Mouse (Mus musculus) midbrain, embryonic 15.5 days (tissue): Measurements from ENCODE around the gene Lefty1. TPM values are rescaled to one million over a fixed set of nuclear protein-coding genes. Genes with fewer than 3 reads are reported as not detected.

Source experiments
- ATAC-seq: fragments of 200-750 bp; cut with Nextera tagmentation; replicated peaks from 2 replicates; pipeline ENCODE4 v1.8.0; 2017; ENCODE audit warnings: moderate TSS enrichment
- H3K27ac ChIP-seq: fragments of 300-500 bp; sonication (generic); 2 replicates; pipeline ENCODE4 v1.5.1; 2015; ENCODE audit warnings: mild to moderate bottlenecking, inconsistent platforms
- H3K27me3 ChIP-seq: fragments of 300-500 bp; sonication (generic); replicated peaks from 2 replicates; pipeline ENCODE4 v1.6.1; 2015; ENCODE audit warnings: inconsistent platforms
- H3K36me3 ChIP-seq: fragments of 300-500 bp; sonication (generic); replicated peaks from 2 replicates; pipeline ENCODE4 v1.6.1; 2015; ENCODE audit warnings: inconsistent platforms
- H3K4me1 ChIP-seq: fragments of 300-500 bp; sonication (generic); 2 replicates; pipeline ENCODE4 v1.6.1; 2015; ENCODE audit warnings: inconsistent platforms
- H3K4me2 ChIP-seq: fragments of 300-500 bp; sonication (generic); 2 replicates; pipeline ENCODE4 v1.6.1; 2015; ENCODE audit warnings: inconsistent platforms, mild to moderate bottlenecking, moderate library complexity
- H3K4me3 ChIP-seq: fragments of 300-500 bp; sonication (generic); 2 replicates; pipeline ENCODE4 v1.5.1; 2015; ENCODE audit warnings: mild to moderate bottlenecking, inconsistent platforms
- H3K9ac ChIP-seq: fragments of 300-500 bp; sonication (generic); 2 replicates; pipeline ENCODE4 v1.6.1; 2015; ENCODE audit warnings: mild to moderate bottlenecking, inconsistent platforms
- H3K9me3 ChIP-seq: fragments of 300-500 bp; sonication (generic); 2 replicates; pipeline ENCODE4 v1.6.1; 2016; ENCODE audit warnings: inconsistent platforms
- WGBS: fragments of 180-500 bp; shearing (Covaris S2); methylation state at CpG from one replicate; pipeline ENCODE4 v1.1.7; 2015; ENCODE audit warnings: mixed read lengths; 5-methylcytosine and 5-hydroxymethylcytosine counted together
- polyA plus RNA-seq: library from polyadenylated mRNA; unstranded; fragments of >200 nt; fragmentation: Nextera tagmentation; extraction: Ambion mirVana; gene quantifications from 2 replicates; pipeline ENCODE4 v1.2.1, GENCODE M21; 2015

Lefty1 gene
- polyA plus RNA-seq, 1 experiment from 2014 or later, result 0.22 TPM

DNA sequence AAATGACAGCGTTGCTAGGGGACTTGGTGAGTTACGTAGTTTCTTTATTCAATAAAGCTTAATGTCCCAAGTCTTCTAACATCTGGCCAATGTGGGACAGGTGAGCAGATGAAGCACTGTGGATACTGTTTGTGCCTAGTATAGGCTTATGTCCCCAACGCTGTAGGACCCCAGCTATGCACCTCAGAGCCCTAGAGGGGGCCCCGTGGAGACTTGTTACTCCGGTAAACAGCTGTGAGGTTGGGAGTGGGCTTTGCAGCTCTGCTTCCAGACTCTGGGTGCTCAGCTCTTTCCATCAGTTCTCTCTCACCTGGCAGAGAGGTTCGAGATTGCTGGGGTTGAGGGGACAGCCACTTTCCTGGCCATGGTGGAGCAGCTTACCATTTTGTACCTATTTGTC, 29.5 kb upstream of the Lefty1 start:
- 59% methylated on average over 6 of the region's 6 CpGs for WGBS
- H3K27ac ChIP-seq, result no peak overlapping the region
- peak overlapping the region; percentile 82 for H3K4me3 ChIP-seq
- H3K9ac ChIP-seq, result peak overlapping the region; percentile 37
- no peaks in the 10 kb centered on the region for H3K27me3 ChIP-seq
- H3K4me2 ChIP-seq, result peak overlapping the region; percentile 89
- H3K9me3 ChIP-seq, result no peaks in the 10 kb centered on the region
- ATAC-seq, result no peak
- peaks cover 23% of the 10 kb centered on the region for H3K4me1 ChIP-seq
- H3K36me3 ChIP-seq, result peaks cover 6% of the 10 kb centered on the region; the same call in 1 of the 2 replicates

DNA sequence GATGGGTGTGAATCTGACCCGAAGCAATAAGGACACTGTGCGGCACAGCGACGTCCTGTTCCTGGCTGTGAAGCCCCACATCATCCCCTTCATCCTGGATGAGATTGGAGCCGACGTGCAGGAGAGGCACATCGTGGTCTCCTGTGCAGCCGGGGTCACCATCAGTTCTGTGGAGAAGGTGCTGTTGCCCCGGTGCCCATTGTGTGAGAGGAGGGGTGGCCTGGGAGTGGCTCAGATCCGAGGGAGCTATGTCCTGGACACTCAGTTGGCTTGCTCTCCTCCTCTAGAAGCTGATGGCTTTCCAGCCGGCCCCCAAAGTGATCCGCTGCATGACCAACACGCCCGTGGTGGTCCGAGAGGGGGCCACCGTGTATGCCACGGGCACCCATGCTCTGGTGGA, 28.9 kb upstream of the Lefty1 start:
- no peaks in the 10 kb centered on the region for H3K27me3 ChIP-seq
- H3K9ac ChIP-seq, result no peak overlapping the region
- peaks cover 23% of the 10 kb centered on the region for H3K4me1 ChIP-seq
- ATAC-seq, result no peak
- peak overlapping the region; percentile 89 for H3K4me2 ChIP-seq
- H3K4me3 ChIP-seq, result no peak overlapping the region; the same call in 1 of the 2 replicates
- H3K36me3 ChIP-seq, result peaks cover 6% of the 10 kb centered on the region; the same call in 1 of the 2 replicates
- 95% methylated on average over 17 of the region's 17 CpGs for WGBS
- no peak overlapping the region for H3K27ac ChIP-seq
- no peaks in the 10 kb centered on the region for H3K9me3 ChIP-seq

DNA sequence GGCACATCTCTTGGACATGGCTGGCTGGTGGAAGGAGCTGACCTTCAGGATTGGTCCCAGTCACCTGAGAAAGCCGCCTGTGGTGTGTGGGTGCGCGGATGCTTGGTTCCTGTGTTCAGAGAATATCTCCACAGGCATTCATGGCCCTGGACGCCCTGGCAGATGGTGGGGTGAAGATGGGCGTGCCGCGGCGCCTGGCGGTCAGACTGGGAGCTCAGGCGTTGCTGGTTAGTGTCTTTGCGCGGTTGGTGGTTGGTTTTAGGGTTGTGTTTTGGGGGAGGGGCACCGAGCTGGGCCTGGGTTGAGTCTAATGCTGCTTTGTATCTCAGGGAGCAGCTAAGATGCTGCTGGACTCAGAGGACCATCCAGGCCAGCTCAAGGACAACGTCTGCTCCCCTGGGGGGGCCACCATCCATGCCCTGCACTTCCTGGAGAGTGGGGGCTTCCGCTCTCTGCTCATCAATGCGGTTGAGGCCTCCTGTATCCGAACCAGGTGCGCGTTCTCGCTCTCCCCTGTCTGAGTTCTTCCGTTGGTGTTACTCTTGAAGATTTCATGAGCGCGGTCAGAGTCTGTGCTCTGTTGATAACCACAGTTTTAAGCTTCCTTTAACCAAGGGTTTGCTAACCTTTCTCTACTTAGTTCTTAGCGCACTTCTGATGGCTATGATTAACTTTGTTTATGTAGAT, 28.2 kb upstream of the Lefty1 start:
- H3K9me3 ChIP-seq, result no peaks in the 10 kb centered on the region
- 93% methylated on average over 24 of the region's 24 CpGs for WGBS
- H3K4me2 ChIP-seq, result 0 out of 2 replicates have a peak overlapping the region, but pooled peaks have one; percentile 89
- no peak overlapping the region for H3K27ac ChIP-seq
- H3K36me3 ChIP-seq, result peaks cover 6% of the 10 kb centered on the region; the same call in 1 of the 2 replicates
- no peaks in the 10 kb centered on the region for H3K27me3 ChIP-seq
- no peak for ATAC-seq
- H3K4me3 ChIP-seq, result no peak overlapping the region
- peaks cover 23% of the 10 kb centered on the region for H3K4me1 ChIP-seq
- no peak overlapping the region for H3K9ac ChIP-seq

DNA sequence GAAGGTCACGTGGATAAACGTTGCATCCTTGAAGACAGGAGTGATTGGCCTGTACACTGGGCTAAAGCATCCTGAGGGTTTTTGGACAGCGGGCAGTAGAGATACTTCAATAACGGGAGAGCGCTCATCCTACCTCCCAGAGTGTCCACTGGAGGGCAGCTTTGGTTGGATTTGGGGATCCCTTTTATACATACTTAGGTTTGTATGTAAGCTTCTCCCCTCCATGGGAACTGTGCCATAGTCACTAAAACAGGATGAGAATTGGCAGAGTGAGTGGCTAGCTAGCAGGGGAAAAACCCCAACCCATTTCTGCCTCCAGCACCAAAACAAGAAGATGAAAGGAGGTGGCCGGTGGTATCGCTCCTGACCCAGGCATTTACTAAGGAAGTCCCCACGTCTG, 23.7 kb upstream of the Lefty1 start:
- no peaks in the 10 kb centered on the region for H3K27me3 ChIP-seq
- H3K4me1 ChIP-seq, result peaks cover 4% of the 10 kb centered on the region
- no peak overlapping the region for H3K27ac ChIP-seq
- H3K9me3 ChIP-seq, result no peaks in the 10 kb centered on the region
- H3K36me3 ChIP-seq, result peaks cover 6% of the 10 kb centered on the region; the same call in 1 of the 2 replicates
- 56% methylated on average over 8 of the region's 8 CpGs for WGBS
- H3K9ac ChIP-seq, result no peak overlapping the region
- H3K4me2 ChIP-seq, result no peak overlapping the region
- H3K4me3 ChIP-seq, result no peak overlapping the region
- ATAC-seq, result no peak

DNA sequence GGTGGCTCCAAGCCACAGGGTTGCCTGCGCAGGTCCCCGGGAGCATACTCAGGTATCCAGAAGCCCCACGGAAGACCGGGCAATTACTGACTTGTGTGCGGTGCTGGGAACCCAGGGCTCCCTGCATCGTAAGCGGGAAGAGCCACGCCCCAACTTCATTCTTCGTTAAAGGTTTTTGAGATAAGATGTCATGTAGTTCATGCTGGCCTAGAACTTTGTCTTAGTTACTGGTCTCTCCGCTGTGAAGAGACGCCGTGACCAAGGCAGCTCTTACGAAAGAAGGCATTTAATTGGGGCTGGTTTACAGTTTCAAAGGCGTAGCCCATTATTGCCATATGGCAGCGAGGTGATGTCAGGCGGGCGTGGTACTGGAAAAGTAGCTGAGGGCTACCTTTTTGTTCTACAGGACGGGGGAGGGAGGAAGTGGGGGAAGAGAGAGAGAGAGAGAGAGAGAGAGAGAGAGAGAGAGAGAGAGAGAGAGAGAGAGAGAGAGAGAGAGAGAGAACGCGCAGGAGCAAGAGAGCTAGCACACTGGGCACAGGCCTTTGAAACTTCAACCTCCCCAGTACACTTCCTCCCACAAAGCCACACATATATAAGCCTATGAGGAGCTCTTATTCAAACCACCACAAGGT, 23.1 kb upstream of the Lefty1 start:
- Histone ChIP-seq H3K4me3 (no peak overlapping the region), H3K27ac (no peak overlapping the region), H3K27me3 (no peaks in the 10 kb centered on the region), H3K4me2 (no peak overlapping the region), H3K36me3 (peaks cover 6% of the 10 kb centered on the region; the same call in 1 of the 2 replicates), H3K9ac (no peak overlapping the region), H3K4me1 (no peaks in the 10 kb centered on the region), H3K9me3 (no peaks in the 10 kb centered on the region)
- no peak for ATAC-seq
- 70% methylated on average over 20 of the region's 20 CpGs for WGBS

DNA sequence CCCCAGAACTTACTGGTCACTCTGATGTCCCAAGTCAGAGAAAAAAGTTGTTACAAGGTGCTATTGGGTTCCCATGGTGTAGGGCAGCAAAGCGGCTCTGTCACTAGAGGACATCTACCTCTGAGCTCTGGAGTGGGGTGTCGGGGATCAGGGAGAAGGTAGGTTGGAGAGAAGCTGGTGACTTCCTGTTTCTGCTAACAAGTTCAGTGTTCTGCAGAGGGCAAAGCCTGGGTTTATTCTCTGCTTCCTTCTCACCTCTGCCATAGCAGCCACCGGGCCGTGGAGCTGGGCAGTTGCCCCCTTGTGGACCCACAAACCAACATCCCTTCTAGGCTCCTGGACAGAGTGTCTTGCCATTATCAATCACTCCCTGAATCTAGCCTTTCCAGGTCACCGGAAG, 22.0 kb upstream of the Lefty1 start:
- H3K27ac ChIP-seq, result no peak overlapping the region
- H3K4me1 ChIP-seq, result no peaks in the 10 kb centered on the region
- H3K9me3 ChIP-seq, result no peaks in the 10 kb centered on the region
- WGBS, result 88% methylated on average over 5 of the region's 5 CpGs
- H3K4me2 ChIP-seq, result no peak overlapping the region
- no peak for ATAC-seq
- 0 out of 2 replicates have a peak, but pooled peaks cover under 1% of the 10 kb centered on the region for H3K36me3 ChIP-seq
- no peaks in the 10 kb centered on the region for H3K27me3 ChIP-seq
- H3K9ac ChIP-seq, result no peak overlapping the region
- no peak overlapping the region for H3K4me3 ChIP-seq

DNA sequence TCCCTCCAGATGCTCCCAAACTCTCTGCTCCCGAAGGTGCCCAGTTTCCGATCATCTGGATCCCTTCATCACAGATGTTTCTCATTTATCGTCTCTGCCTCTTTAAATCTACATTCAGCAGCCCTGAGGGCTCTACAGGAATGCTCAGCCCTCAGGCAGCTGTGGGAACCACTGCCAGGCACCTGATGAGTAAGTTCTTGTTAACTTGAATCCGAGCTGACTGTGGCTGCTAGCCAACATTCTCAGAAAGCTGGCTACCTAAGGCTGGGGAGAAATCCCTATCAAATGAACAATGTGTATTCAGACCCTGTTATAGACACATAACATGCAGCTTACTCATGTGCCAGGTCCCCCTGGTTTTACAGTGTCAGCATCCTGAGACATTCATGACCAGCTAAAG, 21.0 kb upstream of the Lefty1 start:
- Histone ChIP-seq H3K27ac (no peak overlapping the region), H3K4me2 (no peak overlapping the region), H3K9ac (no peak overlapping the region), H3K9me3 (no peaks in the 10 kb centered on the region), H3K36me3 (no peaks in the 10 kb centered on the region), H3K27me3 (no peaks in the 10 kb centered on the region), H3K4me1 (no peaks in the 10 kb centered on the region), H3K4me3 (no peak overlapping the region)
- WGBS, result 73% methylated on average over 4 of the region's 4 CpGs
- ATAC-seq, result no peak

DNA sequence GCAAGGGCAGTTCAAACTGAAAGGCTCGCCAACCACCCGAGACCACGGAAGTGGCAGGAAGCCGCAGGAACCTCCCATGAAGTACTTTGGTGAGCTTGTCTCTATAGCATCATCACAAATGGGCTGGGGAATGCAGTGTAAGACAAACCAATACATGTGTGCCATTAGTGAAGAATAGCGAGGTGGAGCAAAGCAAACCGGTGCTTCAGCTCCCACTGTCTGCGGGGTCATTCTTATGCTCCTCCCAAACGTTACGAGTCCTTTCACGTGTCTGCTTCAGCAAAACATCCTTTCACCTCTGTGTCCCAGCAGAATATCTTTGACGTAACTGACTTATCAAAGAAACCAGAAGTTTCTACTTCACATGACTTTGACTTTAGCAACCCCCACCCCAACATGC, 18.4 kb upstream of the Lefty1 start:
- Histone ChIP-seq H3K4me1 (no peaks in the 10 kb centered on the region), H3K9ac (no peak overlapping the region), H3K4me3 (no peak overlapping the region), H3K4me2 (no peak overlapping the region), H3K9me3 (no peaks in the 10 kb centered on the region), H3K27ac (no peak overlapping the region), H3K36me3 (no peaks in the 10 kb centered on the region), H3K27me3 (no peaks in the 10 kb centered on the region)
- no peak for ATAC-seq
- WGBS, result 86% methylated on average over 11 of the region's 11 CpGs

DNA sequence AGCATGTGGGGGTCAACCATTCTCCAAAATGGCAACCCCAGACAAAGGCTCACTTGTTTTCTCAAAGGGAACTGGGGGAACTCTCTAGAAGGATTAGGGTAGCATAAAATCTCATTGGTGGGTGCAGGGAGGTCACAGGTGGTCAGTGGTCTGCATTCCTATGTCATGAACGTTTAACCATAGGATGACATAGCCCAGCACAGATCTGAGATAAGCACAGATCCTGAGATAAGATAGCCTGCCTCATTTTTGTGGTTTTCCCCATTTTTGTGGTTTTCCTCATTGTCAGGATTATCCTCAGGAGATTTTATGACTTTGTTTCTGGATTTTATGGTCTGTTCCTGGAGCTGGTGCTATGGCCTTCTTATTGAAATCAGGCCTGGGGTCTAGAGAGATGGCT, 17.8 kb upstream of the Lefty1 start:
- no peak overlapping the region for H3K9ac ChIP-seq
- H3K9me3 ChIP-seq, result no peaks in the 10 kb centered on the region
- H3K4me2 ChIP-seq, result no peak overlapping the region
- H3K4me3 ChIP-seq, result no peak overlapping the region
- no peak overlapping the region for H3K27ac ChIP-seq
- no peak for ATAC-seq
- WGBS, result 82% methylated on average over 1 of the region's 1 CpGs
- no peaks in the 10 kb centered on the region for H3K36me3 ChIP-seq
- no peaks in the 10 kb centered on the region for H3K27me3 ChIP-seq
- H3K4me1 ChIP-seq, result no peaks in the 10 kb centered on the region

DNA sequence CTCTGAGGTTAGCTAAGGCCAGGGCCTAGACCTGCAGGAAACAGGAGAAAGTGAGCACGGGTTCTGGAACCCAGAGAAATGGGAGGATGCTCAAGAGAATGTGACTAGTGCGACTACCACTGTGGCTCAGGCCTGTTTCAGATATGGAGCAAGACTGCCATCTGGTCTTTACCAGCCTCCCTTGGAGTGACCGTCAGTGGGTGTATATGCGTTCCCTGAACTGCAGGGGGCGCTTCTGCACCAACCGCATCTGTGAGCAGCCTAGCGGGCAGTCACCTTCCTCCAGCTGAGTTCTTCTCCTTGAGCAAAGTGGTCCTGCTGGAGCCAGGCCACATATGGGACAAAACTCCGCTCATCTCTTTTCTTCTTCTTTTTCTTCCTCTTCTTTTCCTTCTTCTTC, 15.1 kb upstream of the Lefty1 start:
- H3K9ac ChIP-seq, result no peak overlapping the region
- no peak overlapping the region for H3K4me2 ChIP-seq
- H3K27ac ChIP-seq, result no peak overlapping the region
- no peaks in the 10 kb centered on the region for H3K9me3 ChIP-seq
- H3K4me3 ChIP-seq, result no peak overlapping the region
- no peak for ATAC-seq
- H3K27me3 ChIP-seq, result no peaks in the 10 kb centered on the region
- H3K36me3 ChIP-seq, result no peaks in the 10 kb centered on the region
- 33% methylated on average over 8 of the region's 8 CpGs for WGBS
- no peaks in the 10 kb centered on the region for H3K4me1 ChIP-seq

DNA sequence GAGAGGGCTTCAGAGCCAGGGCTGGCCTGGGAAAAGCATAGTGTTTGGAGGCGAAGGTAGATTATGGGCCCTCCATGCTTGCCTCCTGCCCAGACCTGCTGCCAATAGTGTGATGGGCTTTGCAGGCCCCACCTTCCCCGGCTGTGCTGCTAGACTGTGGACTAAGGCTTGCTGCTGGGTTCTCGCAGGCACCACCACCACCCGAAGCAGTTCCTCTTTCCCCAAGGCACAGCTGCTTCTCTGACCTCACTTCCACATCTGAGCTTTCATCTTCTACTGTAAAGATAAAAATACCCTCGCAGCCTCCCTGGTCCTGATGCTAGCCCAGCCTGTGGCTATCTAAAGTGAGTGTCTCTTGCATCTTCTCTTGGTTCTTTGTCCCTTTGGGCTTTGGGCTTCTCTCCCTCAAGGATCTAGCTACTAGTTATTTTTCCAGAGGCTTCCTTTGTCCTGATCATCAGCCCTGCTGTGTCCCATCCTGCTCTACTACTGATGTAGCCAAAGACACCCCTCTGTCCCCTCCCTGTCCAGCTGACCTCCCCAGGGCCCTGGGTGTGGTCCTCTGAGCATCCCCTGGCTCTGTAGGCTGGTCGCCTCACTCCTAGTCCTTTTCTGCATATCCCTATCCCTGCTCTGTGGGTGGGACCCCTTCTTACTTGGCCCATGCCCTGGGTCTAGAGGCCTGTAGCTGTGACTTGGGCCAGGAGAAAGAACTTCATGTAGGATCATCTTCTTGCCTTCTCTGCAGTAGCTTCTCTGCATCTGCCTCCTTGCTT, 12.4 kb upstream of the Lefty1 start:
- WGBS, result 78% methylated on average over 6 of the region's 6 CpGs
- Histone ChIP-seq H3K4me3 (no peak overlapping the region), H3K27ac (no peak overlapping the region), H3K27me3 (no peaks in the 10 kb centered on the region), H3K4me2 (no peak overlapping the region), H3K9ac (no peak overlapping the region), H3K9me3 (no peaks in the 10 kb centered on the region), H3K36me3 (no peaks in the 10 kb centered on the region), H3K4me1 (no peaks in the 10 kb centered on the region)
- no peak for ATAC-seq

DNA sequence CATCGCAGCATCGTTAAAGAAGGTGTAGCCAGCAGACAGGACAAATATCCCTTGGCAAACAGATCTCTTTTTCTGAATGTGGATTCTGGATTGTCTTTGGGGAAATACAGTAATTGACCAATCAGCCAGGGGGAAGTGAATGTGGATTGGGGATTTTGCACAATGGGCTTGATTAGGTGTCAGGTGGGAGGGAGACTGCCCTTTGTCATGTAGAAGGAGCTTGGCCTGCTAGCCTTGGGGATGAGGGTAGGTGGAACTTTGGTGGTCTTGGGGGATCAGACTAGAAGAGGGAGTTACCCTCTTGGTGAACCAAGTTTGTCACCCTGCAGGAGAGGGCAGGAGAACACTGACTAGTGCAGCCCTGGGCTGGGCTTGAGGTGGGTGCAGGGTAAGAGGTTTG, 10.1 kb upstream of the Lefty1 start:
- no peaks in the 10 kb centered on the region for H3K4me1 ChIP-seq
- no peaks in the 10 kb centered on the region for H3K27me3 ChIP-seq
- H3K4me3 ChIP-seq, result no peak overlapping the region
- H3K9ac ChIP-seq, result no peak overlapping the region
- 42% methylated on average over 2 of the region's 2 CpGs for WGBS
- H3K4me2 ChIP-seq, result no peak overlapping the region
- no peaks in the 10 kb centered on the region for H3K9me3 ChIP-seq
- no peak overlapping the region for H3K27ac ChIP-seq
- ATAC-seq, result no peak
- no peaks in the 10 kb centered on the region for H3K36me3 ChIP-seq
